Mouse (Mus musculus) left cerebral cortex, adult 18-20 months (tissue): ENCODE results near the gene Akirin1. TPM values are rescaled to one million over a fixed set of nuclear protein-coding genes. Genes with fewer than 3 reads are reported as not detected.

Experiments used
- DNase-seq, 2 experiments: peaks; one replicate each; pipeline ENCODE4 v3.0.0; 2021 to 2022; ENCODE audit warnings: low spot score in 2 of 2, mixed read lengths in 1 of 2
- long read RNA-seq, 2 experiments: library from polyadenylated mRNA; stranded (forward); transcript quantifications; one replicate each; pipeline ENCODE4 v2.0.0; 2021
- total RNA-seq, 2 experiments: library from RNA; stranded (reverse); gene quantifications; 2 replicates each; pipeline ENCODE4 v1.2.3; 2021

The Akirin1 gene
- 10 to 100 TPM; 60.7 to 66.4 TPM for total RNA-seq
- long read RNA-seq, experiment 1, transcript Akirin1-201 (5 exons, 3,052 nt) = major isoform, 204 of 218 reads
- long read RNA-seq, experiment 1, partial matches to known transcripts = 2 of 218 reads
- long read RNA-seq, experiment 1, other reads (novel, unspliced or antisense) = 10 of 218 reads
- long read RNA-seq, experiment 2, transcript Akirin1-201 (5 exons, 3,052 nt) = major isoform, 179 of 184 reads
- long read RNA-seq, experiment 2, partial matches to known transcripts = 0 of 184 reads
- long read RNA-seq, experiment 2, other reads (novel, unspliced or antisense) = 5 of 184 reads

GRCm38 (mm10) chr4:123750152-123750651 is at the start of gene Akirin1:
Gene Akirin1 (minus strand): TSS chr4:123750345.
- peak; percentile 97 to 99 for DNase-seq

- peak; percentile 58 to 72 for DNase-seq
These were observed 47.7 kb upstream of the Akirin1 start for GRCm38 (mm10) chr4:123797856-123798255.

GRCm38 (mm10) chr4:123797403-123797802 is 47.3 kb upstream of the Akirin1 start:
- no peak for DNase-seq

- DNase-seq = no peak
These were observed 44.9 kb upstream of the Akirin1 start for GRCm38 (mm10) chr4:123795057-123795456.

- peak; percentile 14 to 22 for DNase-seq
These were observed 43.0 kb upstream of the Akirin1 start for GRCm38 (mm10) chr4:123793136-123793535.

GRCm38 (mm10) chr4:123792666-123793065 is 42.5 kb upstream of the Akirin1 start:
- peak; percentile 19 to 31 for DNase-seq

GRCm38 (mm10) chr4:123787191-123787985 is 37.2 kb upstream of the Akirin1 start, which contains the start of gene Rhbdl2:
Gene Rhbdl2 (plus strand): TSS chr4:123787874.
- peak; percentile 24 to 28 for DNase-seq

GRCm38 (mm10) chr4:123768234-123768633 is 18.1 kb upstream of the Akirin1 start:
- no peak for DNase-seq

GRCm38 (mm10) chr4:123767807-123768206 is 17.7 kb upstream of the Akirin1 start:
- DNase-seq = no peak

GRCm38 (mm10) chr4:123765071-123765470 is 14.9 kb upstream of the Akirin1 start:
- DNase-seq = no peak

GRCm38 (mm10) chr4:123758306-123758705 is 8.2 kb upstream of the Akirin1 start:
- DNase-seq = no peak

- no peak for DNase-seq
These were observed 665 bp upstream of the Akirin1 start for GRCm38 (mm10) chr4:123750707-123751312.

GRCm38 (mm10) chr4:123749484-123750130 is 538 bp downstream of the Akirin1 start:
- peak in 1 of 2 experiments; percentile 32 for DNase-seq

- no peak for DNase-seq
These were observed 1.3 kb downstream of the Akirin1 start for GRCm38 (mm10) chr4:123748726-123749415.

- no peak for DNase-seq
These were observed 4.8 kb downstream of the Akirin1 start for GRCm38 (mm10) chr4:123745221-123745775.

- DNase-seq = no peak
These were observed 7.3 kb downstream of the Akirin1 start for GRCm38 (mm10) chr4:123742891-123743290.

- DNase-seq = no peak
These were observed 11.4 kb downstream of the Akirin1 start for GRCm38 (mm10) chr4:123738708-123739107.

GRCm38 (mm10) chr4:123733532-123733931 is 16.6 kb downstream of the Akirin1 start:
- DNase-seq = no peak

- DNase-seq = no peak
These were observed 17.2 kb downstream of the Akirin1 start for GRCm38 (mm10) chr4:123732921-123733320.
